Mouse (Mus musculus) embryonic facial prominence, embryonic 11.5 days (tissue): ENCODE measurements at regions not wholly inside any gene's neighbourhood (a gene's known extent, or its start where the extent isn't known, plus 50 kb on each side); places are given as distances from the start of the nearest gene placed in this dataset.

Source experiments
- ATAC-seq: fragments of 200-750 bp; cut with Nextera tagmentation; replicated peaks from 2 replicates; pipeline ENCODE4 v1.8.0; 2017; ENCODE audit warnings: low read depth; ENCODE audit not compliant: insufficient number of reproducible peaks, low FRiP score, low TSS enrichment
- DNase-seq: peaks from one replicate; pipeline ENCODE4 v3.0.0-alpha.2; 2015; ENCODE audit warnings: low spot score
- H3K27ac ChIP-seq: fragments of 300-500 bp; sonication (generic); replicated peaks from 2 replicates; pipeline ENCODE4 v1.5.1; 2014; ENCODE audit warnings: mild to moderate bottlenecking, low read depth, low read length, control low read depth
- H3K27me3 ChIP-seq: fragments of 300-500 bp; sonication (generic); 2 replicates; pipeline ENCODE4 v1.6.1; 2014; ENCODE audit warnings: mild to moderate bottlenecking, low read length, moderate library complexity, mixed read lengths; ENCODE audit not compliant: control insufficient read depth, insufficient read depth
- H3K36me3 ChIP-seq: fragments of 300-500 bp; sonication (generic); replicated peaks from 2 replicates; pipeline ENCODE4 v1.6.1; 2014; ENCODE audit warnings: low read depth, mild to moderate bottlenecking, low read length, moderate library complexity, mixed read lengths; ENCODE audit not compliant: control insufficient read depth, insufficient read depth
- H3K4me1 ChIP-seq: fragments of 300-500 bp; sonication (generic); 2 replicates; pipeline ENCODE4 v1.6.1; 2014; ENCODE audit warnings: low read length, mixed read lengths; ENCODE audit not compliant: control insufficient read depth, insufficient read depth
- H3K4me2 ChIP-seq: fragments of 300-500 bp; sonication (generic); 2 replicates; pipeline ENCODE4 v1.6.1; 2014; ENCODE audit warnings: low read depth, mild to moderate bottlenecking, control low read depth, low read length, moderate library complexity
- H3K4me3 ChIP-seq: fragments of 300-500 bp; sonication (generic); 2 replicates; pipeline ENCODE4 v1.5.1; 2014; ENCODE audit warnings: low read depth, low read length, control low read depth
- H3K9ac ChIP-seq: fragments of 300-500 bp; sonication (generic); replicated peaks from 2 replicates; pipeline ENCODE4 v1.6.1; 2014; ENCODE audit warnings: mild to moderate bottlenecking, control low read depth, low read length
- H3K9me3 ChIP-seq: fragments of 300-500 bp; sonication (generic); replicated peaks from 2 replicates; pipeline ENCODE4 v1.6.1; 2016; ENCODE audit warnings: mild to moderate bottlenecking, low read length, inconsistent platforms, mixed read lengths; ENCODE audit not compliant: control insufficient read depth
- WGBS: fragments of 180-500 bp; shearing (Covaris S2); extraction: QIAGEN DNeasy Blood & Tissue Kit; methylation state at CpG from one replicate; pipeline ENCODE4 v1.1.7; 2014; 5-methylcytosine and 5-hydroxymethylcytosine counted together

DNA sequence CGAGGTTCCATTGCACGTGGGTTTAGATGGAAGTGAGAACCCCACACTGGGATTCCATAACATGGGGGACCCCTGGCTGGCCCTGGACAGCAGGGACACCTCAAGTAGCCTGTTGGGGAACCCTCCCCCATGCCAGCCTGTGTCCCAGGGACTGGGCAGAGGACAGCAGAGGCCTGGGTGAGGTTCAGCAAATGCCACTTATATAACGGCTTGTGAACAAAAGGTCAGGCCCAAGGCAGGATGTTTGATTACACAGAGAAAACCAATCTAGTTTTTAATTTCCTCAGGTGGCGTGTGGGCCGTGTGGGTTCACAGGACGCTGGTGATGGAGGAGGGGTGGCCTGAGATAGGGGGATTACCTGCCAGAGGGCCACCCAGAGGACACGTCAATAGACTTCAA is 94.9 kb upstream of the Kazn start:
- H3K36me3 ChIP-seq, result no peaks in the 10 kb centered on the region
- H3K27me3 ChIP-seq, result no peaks in the 10 kb centered on the region
- DNase-seq, result no peak
- no peak overlapping the region for H3K27ac ChIP-seq
- H3K4me3 ChIP-seq, result no peak overlapping the region
- ATAC-seq, result no peak
- no peak overlapping the region for H3K4me2 ChIP-seq
- no peaks in the 10 kb centered on the region for H3K4me1 ChIP-seq
- no peak overlapping the region for H3K9ac ChIP-seq
- WGBS, result 78% methylated on average over 7 of the region's 7 CpGs
- no peaks in the 10 kb centered on the region for H3K9me3 ChIP-seq

- no peak for ATAC-seq
These were observed 91.4 kb upstream of the Kazn start for GRCm38 (mm10) chr4:142330599-142330998.

DNA sequence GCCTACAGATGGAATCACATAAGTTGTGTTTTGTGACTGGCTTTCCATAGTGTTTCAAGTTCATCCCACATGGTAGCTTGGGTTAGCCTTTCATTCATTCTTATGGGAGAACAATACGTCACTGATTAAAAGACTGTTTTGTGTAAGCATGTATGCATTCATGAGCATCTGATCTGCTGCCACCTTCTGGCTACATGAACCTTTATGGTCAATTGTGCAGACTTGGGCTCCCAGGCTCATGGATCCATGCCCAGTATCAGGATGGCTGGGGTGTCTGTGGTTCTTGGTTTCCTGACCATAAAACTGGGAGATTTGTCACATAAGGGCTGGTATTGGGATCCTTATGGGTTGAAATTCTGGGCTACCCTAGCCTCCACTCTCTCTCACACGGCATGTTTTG is 90.4 kb upstream of the Kazn start:
- 89% methylated on average over 2 of the region's 2 CpGs for WGBS
- Histone ChIP-seq H3K9ac (no peak overlapping the region), H3K4me3 (no peak overlapping the region), H3K4me1 (no peaks in the 10 kb centered on the region), H3K4me2 (no peak overlapping the region), H3K27ac (no peak overlapping the region), H3K9me3 (no peaks in the 10 kb centered on the region), H3K27me3 (no peaks in the 10 kb centered on the region), H3K36me3 (no peaks in the 10 kb centered on the region)
- no peak for ATAC-seq
- DNase-seq, result no peak

More at GRCm38 (mm10) chr4:142330599-142330998, 91.4 kb upstream of the Kazn start:
- Histone ChIP-seq H3K9me3 (no peaks in the 10 kb centered on the region), H3K36me3 (no peaks in the 10 kb centered on the region), H3K27ac (no peak overlapping the region), H3K4me3 (no peak overlapping the region), H3K27me3 (no peaks in the 10 kb centered on the region), H3K9ac (no peak overlapping the region), H3K4me2 (no peak overlapping the region), H3K4me1 (no peaks in the 10 kb centered on the region)
- DNase-seq, result no peak
- WGBS, result 89% methylated on average over 3 of the region's 3 CpGs

DNA sequence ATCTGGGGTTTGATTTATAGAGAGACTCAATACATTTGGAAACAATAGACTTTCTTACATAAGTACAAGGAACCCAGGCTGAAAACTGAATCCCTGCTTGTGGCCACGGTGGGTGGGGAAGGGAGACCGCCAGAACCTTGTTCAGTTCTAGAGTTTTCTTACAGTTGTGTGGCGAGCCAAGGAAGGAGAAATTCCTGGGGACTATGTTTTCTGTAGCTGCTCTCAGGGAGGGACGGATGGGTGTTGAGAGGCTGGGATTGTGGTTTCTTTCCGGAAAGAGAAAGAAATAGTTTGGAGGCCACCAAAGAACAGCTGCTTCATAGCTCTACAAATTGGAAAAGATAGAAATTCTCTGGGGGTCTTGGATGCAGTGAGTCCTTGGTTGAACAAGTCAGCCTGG is 87.3 kb upstream of the Kazn start:
- no peak for ATAC-seq
- Histone ChIP-seq H3K36me3 (no peaks in the 10 kb centered on the region), H3K4me3 (no peak overlapping the region), H3K4me2 (no peak overlapping the region), H3K27me3 (no peaks in the 10 kb centered on the region), H3K9ac (no peak overlapping the region), H3K27ac (no peak overlapping the region), H3K9me3 (no peaks in the 10 kb centered on the region), H3K4me1 (no peaks in the 10 kb centered on the region)
- WGBS, result 86% methylated on average over 5 of the region's 5 CpGs
- no peak for DNase-seq

GRCm38 (mm10) chr4:142321209-142321863 is 82.1 kb upstream of the Kazn start:
- no peak overlapping the region for H3K4me2 ChIP-seq
- H3K27me3 ChIP-seq, result no peaks in the 10 kb centered on the region
- WGBS, result 21% methylated on average over 14 of the region's 14 CpGs
- no peak overlapping the region for H3K9ac ChIP-seq
- DNase-seq (peak; percentile 83), ATAC-seq (peak; percentile 79; the same call in 1 of the 2 replicates)
- no peaks in the 10 kb centered on the region for H3K36me3 ChIP-seq
- peaks cover 2% of the 10 kb centered on the region; the same call in 1 of the 2 replicates for H3K4me1 ChIP-seq
- no peak overlapping the region for H3K4me3 ChIP-seq
- peak overlapping the region; percentile 29; the same call in 1 of the 2 replicates for H3K27ac ChIP-seq
- no peaks in the 10 kb centered on the region for H3K9me3 ChIP-seq

GRCm38 (mm10) chr4:142310282-142310681 is 71.1 kb upstream of the Kazn start:
- no peaks in the 10 kb centered on the region for H3K9me3 ChIP-seq
- H3K4me1 ChIP-seq, result no peaks in the 10 kb centered on the region
- WGBS, result 93% methylated on average over 6 of the region's 6 CpGs
- no peaks in the 10 kb centered on the region; the same call in 1 of the 2 replicates for H3K36me3 ChIP-seq
- no peaks in the 10 kb centered on the region for H3K27me3 ChIP-seq
- H3K4me2 ChIP-seq, result no peak overlapping the region
- DNase-seq (no peak), ATAC-seq (no peak)
- H3K27ac ChIP-seq, result no peak overlapping the region
- no peak overlapping the region for H3K9ac ChIP-seq
- H3K4me3 ChIP-seq, result no peak overlapping the region

GRCm38 (mm10) chr4:142308271-142308670 is 69.1 kb upstream of the Kazn start:
- H3K9ac ChIP-seq, result no peak overlapping the region
- no peaks in the 10 kb centered on the region for H3K9me3 ChIP-seq
- H3K4me2 ChIP-seq, result no peak overlapping the region
- no peaks in the 10 kb centered on the region for H3K27me3 ChIP-seq
- no peak overlapping the region for H3K4me3 ChIP-seq
- WGBS, result 88% methylated on average over 7 of the region's 7 CpGs
- ATAC-seq (no peak), DNase-seq (no peak)
- H3K27ac ChIP-seq, result no peak overlapping the region
- no peaks in the 10 kb centered on the region for H3K4me1 ChIP-seq
- no peaks in the 10 kb centered on the region; the same call in 1 of the 2 replicates for H3K36me3 ChIP-seq

DNA sequence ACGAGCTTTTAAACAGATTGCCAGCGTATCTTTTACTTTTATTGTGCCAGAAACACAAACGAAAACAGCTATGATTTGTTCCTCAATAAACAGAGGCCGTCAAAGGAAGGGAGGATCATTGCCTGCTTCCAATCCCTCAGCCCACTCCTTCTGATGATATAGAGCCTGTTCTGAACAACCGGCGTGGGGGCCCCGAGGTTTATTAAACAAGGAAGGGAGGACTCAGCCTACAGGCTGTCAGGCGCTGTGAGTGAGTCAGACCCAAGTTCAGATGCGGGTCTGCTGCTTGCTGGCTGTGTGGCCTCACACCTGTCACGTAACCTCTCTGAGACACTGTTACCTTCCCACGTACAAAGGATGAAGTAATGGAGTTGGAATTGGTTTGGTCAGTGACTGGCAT is 68.1 kb upstream of the Kazn start:
- Histone ChIP-seq H3K9me3 (no peaks in the 10 kb centered on the region), H3K27ac (no peak overlapping the region), H3K9ac (no peak overlapping the region), H3K4me1 (no peaks in the 10 kb centered on the region), H3K27me3 (no peaks in the 10 kb centered on the region), H3K4me3 (no peak overlapping the region), H3K4me2 (no peak overlapping the region), H3K36me3 (no peaks in the 10 kb centered on the region; the same call in 1 of the 2 replicates)
- ATAC-seq, result no peak
- WGBS, result 86% methylated on average over 11 of the region's 11 CpGs
- no peak for DNase-seq
